Mouse (Mus musculus) liver, embryonic 15.5 days (tissue): ENCODE results near the gene Cwc25. TPM values are rescaled to one million over a fixed set of nuclear protein-coding genes. Genes with fewer than 3 reads are reported as not detected.
"Not testable (repeated sequence)": the region's sequence is repeated elsewhere in the genome, so short reads cannot be mapped to it uniquely, and the experiment has no call there.

ENCODE experiments used
- ATAC-seq: fragments of 200-750 bp; cut with Nextera tagmentation; 2 replicates; pipeline ENCODE4 v1.8.0; 2017; ENCODE audit warnings: moderate number of reproducible peaks, mild to moderate bottlenecking, moderate library complexity; ENCODE audit not compliant: insufficient read depth
- H3K27ac ChIP-seq: fragments of 300-500 bp; sonication (generic); replicated peaks from 2 replicates; pipeline ENCODE4 v1.5.1; 2015; ENCODE audit warnings: mild to moderate bottlenecking, inconsistent platforms
- H3K27me3 ChIP-seq: fragments of 300-500 bp; sonication (generic); 2 replicates; pipeline ENCODE4 v1.6.1; 2015; ENCODE audit warnings: mild to moderate bottlenecking, inconsistent platforms
- H3K36me3 ChIP-seq: fragments of 300-500 bp; sonication (generic); replicated peaks from 2 replicates; pipeline ENCODE4 v1.6.1; 2015; ENCODE audit warnings: moderate library complexity, mild to moderate bottlenecking, inconsistent platforms
- H3K4me1 ChIP-seq: fragments of 300-500 bp; sonication (generic); replicated peaks from 2 replicates; pipeline ENCODE4 v1.6.1; 2015; ENCODE audit warnings: inconsistent platforms
- H3K4me2 ChIP-seq: fragments of 300-500 bp; sonication (generic); 2 replicates; pipeline ENCODE4 v1.6.1; 2015; ENCODE audit warnings: moderate library complexity, mild to moderate bottlenecking, inconsistent platforms
- H3K4me3 ChIP-seq: fragments of 300-500 bp; sonication (generic); replicated peaks from 2 replicates; pipeline ENCODE4 v1.5.1; 2015; ENCODE audit warnings: mild to moderate bottlenecking, inconsistent platforms
- H3K9ac ChIP-seq: fragments of 300-500 bp; sonication (generic); 2 replicates; pipeline ENCODE4 v1.6.1; 2015; ENCODE audit warnings: moderate library complexity, mild to moderate bottlenecking, inconsistent platforms
- H3K9me3 ChIP-seq: fragments of 300-500 bp; sonication (generic); replicated peaks from 2 replicates; pipeline ENCODE4 v1.6.1; 2016; ENCODE audit warnings: inconsistent platforms
- WGBS: fragments of 180-500 bp; shearing (Covaris S2); methylation state at CpG from one replicate; pipeline ENCODE4 v1.1.7; 2015; ENCODE audit warnings: mixed read lengths; ENCODE audit not compliant: insufficient replicate concordance; 5-methylcytosine and 5-hydroxymethylcytosine counted together
- polyA plus RNA-seq: library from polyadenylated mRNA; unstranded; fragments of >200 nt; fragmentation: Nextera tagmentation; extraction: Ambion mirVana; gene quantifications from 2 replicates; pipeline ENCODE4 v1.2.1, GENCODE M21; 2015

The Cwc25 gene
- polyA plus RNA-seq, 1 experiment from 2014 or later: 5.4 TPM

GRCm38 (mm10) chr11:97743423-97743822 lies 22.9 kb downstream of the Cwc25 start:
- ATAC-seq: no peak

GRCm38 (mm10) chr11:97742591-97742990 lies 23.8 kb downstream of the Cwc25 start:
- peak overlapping the region; percentile 95 for H3K4me2 ChIP-seq
- WGBS: 64% methylated on average over 9 of the region's 9 CpGs

More at GRCm38 (mm10) chr11:97743423-97743822, 22.9 kb downstream of the Cwc25 start:
- Histone ChIP-seq H3K36me3 (peaks cover 21% of the 10 kb centered on the region), H3K4me3 (peak overlapping the region; percentile 84), H3K27me3 (no peaks in the 10 kb centered on the region), H3K27ac (peak overlapping the region; percentile 77), H3K9ac (peak overlapping the region; percentile 85), H3K9me3 (no peaks in the 10 kb centered on the region), H3K4me1 (peaks cover 31% of the 10 kb centered on the region), H3K4me2 (peak overlapping the region; percentile 95)
- 7% methylated on average over 9 of the region's 9 CpGs for WGBS

GRCm38 (mm10) chr11:97742157-97742556 lies 24.2 kb downstream of the Cwc25 start:
- Histone ChIP-seq H3K27ac (no peak overlapping the region), H3K9ac (no peak overlapping the region), H3K4me2 (0 out of 2 replicates have a peak overlapping the region, but pooled peaks have one; percentile 95), H3K9me3 (no peaks in the 10 kb centered on the region), H3K36me3 (peaks cover 9% of the 10 kb centered on the region), H3K4me3 (no peak overlapping the region), H3K27me3 (no peaks in the 10 kb centered on the region), H3K4me1 (peaks cover 31% of the 10 kb centered on the region)
- WGBS: 70% methylated on average over 5 of the region's 5 CpGs
- ATAC-seq: no peak

More at GRCm38 (mm10) chr11:97742591-97742990, 23.8 kb downstream of the Cwc25 start:
- no peak overlapping the region for H3K9ac ChIP-seq
- no peaks in the 10 kb centered on the region for H3K27me3 ChIP-seq
- peaks cover 13% of the 10 kb centered on the region for H3K36me3 ChIP-seq
- peak overlapping the region; percentile 84; the same call in 1 of the 2 replicates for H3K4me3 ChIP-seq
- H3K4me1 ChIP-seq: peaks cover 31% of the 10 kb centered on the region
- no peak overlapping the region for H3K27ac ChIP-seq
- ATAC-seq: no peak
- no peaks in the 10 kb centered on the region for H3K9me3 ChIP-seq

GRCm38 (mm10) chr11:97740190-97740589 lies 26.2 kb downstream of the Cwc25 start:
- Histone ChIP-seq H3K4me2 (no peak overlapping the region), H3K27ac (no peak overlapping the region), H3K27me3 (no peaks in the 10 kb centered on the region), H3K9me3 (no peaks in the 10 kb centered on the region), H3K9ac (no peak overlapping the region), H3K4me3 (no peak overlapping the region), H3K4me1 (peaks cover 28% of the 10 kb centered on the region), H3K36me3 (0 out of 2 replicates have a peak, but pooled peaks cover 2% of the 10 kb centered on the region)
- WGBS: 48% methylated on average over 7 of the region's 7 CpGs
- ATAC-seq: no peak

GRCm38 (mm10) chr11:97739155-97739554 lies 27.2 kb downstream of the Cwc25 start:
- Histone ChIP-seq H3K4me3 (no peak overlapping the region), H3K9me3 (no peaks in the 10 kb centered on the region), H3K36me3 (0 out of 2 replicates have a peak, but pooled peaks cover 2% of the 10 kb centered on the region), H3K4me1 (peaks cover 27% of the 10 kb centered on the region), H3K27ac (no peak overlapping the region), H3K9ac (no peak overlapping the region), H3K27me3 (no peaks in the 10 kb centered on the region), H3K4me2 (no peak overlapping the region)
- 75% methylated on average over 3 of the region's 3 CpGs for WGBS
- no peak for ATAC-seq

- 51% methylated on average over 6 of the region's 6 CpGs for WGBS
- ATAC-seq: no peak
Measured at GRCm38 (mm10) chr11:97738703-97739102, 27.7 kb downstream of the Cwc25 start.

GRCm38 (mm10) chr11:97737600-97737999 lies 28.8 kb downstream of the Cwc25 start:
- ATAC-seq: no peak
- Histone ChIP-seq H3K36me3 (0 out of 2 replicates have a peak, but pooled peaks cover 4% of the 10 kb centered on the region), H3K4me1 (peaks cover 11% of the 10 kb centered on the region), H3K9me3 (no peaks in the 10 kb centered on the region), H3K27me3 (no peaks in the 10 kb centered on the region), H3K4me2 (no peak overlapping the region), H3K27ac (no peak overlapping the region), H3K9ac (no peak overlapping the region), H3K4me3 (no peak overlapping the region)
- WGBS: 80% methylated on average over 4 of the region's 4 CpGs

More at GRCm38 (mm10) chr11:97738703-97739102, 27.7 kb downstream of the Cwc25 start:
- H3K4me2 ChIP-seq: no peak overlapping the region
- no peaks in the 10 kb centered on the region for H3K9me3 ChIP-seq
- H3K36me3 ChIP-seq: 0 out of 2 replicates have a peak, but pooled peaks cover 2% of the 10 kb centered on the region
- H3K4me3 ChIP-seq: no peak overlapping the region
- no peaks in the 10 kb centered on the region for H3K27me3 ChIP-seq
- H3K4me1 ChIP-seq: peaks cover 22% of the 10 kb centered on the region
- H3K27ac ChIP-seq: no peak overlapping the region
- H3K9ac ChIP-seq: no peak overlapping the region

- WGBS: 72% methylated on average over 5 of the region's 5 CpGs
Measured at GRCm38 (mm10) chr11:97736645-97737044, 29.7 kb downstream of the Cwc25 start.

GRCm38 (mm10) chr11:97734810-97735209 lies 31.5 kb downstream of the Cwc25 start:
- not testable (repeated sequence) for H3K4me3 ChIP-seq, ATAC-seq, H3K27ac ChIP-seq, H3K9me3 ChIP-seq, H3K4me1 ChIP-seq, H3K9ac ChIP-seq, H3K4me2 ChIP-seq, H3K27me3 ChIP-seq
- 58% methylated on average over 5 of the region's 5 CpGs for WGBS
- peaks cover 28% of the 10 kb centered on the region for H3K36me3 ChIP-seq

More at GRCm38 (mm10) chr11:97736645-97737044, 29.7 kb downstream of the Cwc25 start:
- H3K9ac ChIP-seq: no peak overlapping the region
- no peak overlapping the region for H3K4me3 ChIP-seq
- ATAC-seq: no peak
- H3K9me3 ChIP-seq: no peaks in the 10 kb centered on the region
- H3K36me3 ChIP-seq: peaks cover 13% of the 10 kb centered on the region; the same call in 1 of the 2 replicates
- H3K4me1 ChIP-seq: peaks cover 6% of the 10 kb centered on the region
- H3K4me2 ChIP-seq: no peak overlapping the region
- H3K27me3 ChIP-seq: no peaks in the 10 kb centered on the region
- no peak overlapping the region for H3K27ac ChIP-seq

- Histone ChIP-seq H3K4me3 (no peak overlapping the region), H3K27ac (no peak overlapping the region), H3K4me2 (no peak overlapping the region), H3K9ac (no peak overlapping the region), H3K27me3 (no peaks in the 10 kb centered on the region), H3K36me3 (peaks cover 35% of the 10 kb centered on the region), H3K4me1 (no peaks in the 10 kb centered on the region), H3K9me3 (no peaks in the 10 kb centered on the region)
- WGBS: 40% methylated on average over 10 of the region's 10 CpGs
- no peak for ATAC-seq
Measured at GRCm38 (mm10) chr11:97733689-97734088, 32.7 kb downstream of the Cwc25 start.

- Histone ChIP-seq H3K9ac (no peak overlapping the region), H3K4me3 (no peak overlapping the region), H3K9me3 (no peaks in the 10 kb centered on the region), H3K27ac (0 out of 2 replicates have a peak overlapping the region, but pooled peaks have one; percentile 1), H3K27me3 (no peaks in the 10 kb centered on the region), H3K4me2 (0 out of 2 replicates have a peak overlapping the region, but pooled peaks have one; percentile 6), H3K4me1 (0 out of 2 replicates have a peak, but pooled peaks cover 4% of the 10 kb centered on the region), H3K36me3 (peaks cover 65% of the 10 kb centered on the region)
- WGBS: 58% methylated on average over 7 of the region's 7 CpGs
- no peak for ATAC-seq
Measured at GRCm38 (mm10) chr11:97728730-97729129, 37.6 kb downstream of the Cwc25 start.
